Mouse (Mus musculus): ENCODE measurements around the gene Mb.

- TF ChIP-seq TAL1 (IDR thresholded peaks at IDR 0.05; ENCODE audit: low read length) (no peak), GATA1 (IDR thresholded peaks at IDR 0.05; ENCODE audit: low read length) (no peak)
These were observed 19.2 kb downstream of the Mb start for GRCm38 (mm10) chr15:77031271-77031670.
